Mouse (Mus musculus): ENCODE measurements around the gene Fyb. TPM values are rescaled to one million over a fixed set of nuclear protein-coding genes. Genes with fewer than 3 reads are reported as not detected.

The Fyb gene
- polyA plus RNA-seq, 1 experiment from 2014 or later: 3.1 TPM

DNA sequence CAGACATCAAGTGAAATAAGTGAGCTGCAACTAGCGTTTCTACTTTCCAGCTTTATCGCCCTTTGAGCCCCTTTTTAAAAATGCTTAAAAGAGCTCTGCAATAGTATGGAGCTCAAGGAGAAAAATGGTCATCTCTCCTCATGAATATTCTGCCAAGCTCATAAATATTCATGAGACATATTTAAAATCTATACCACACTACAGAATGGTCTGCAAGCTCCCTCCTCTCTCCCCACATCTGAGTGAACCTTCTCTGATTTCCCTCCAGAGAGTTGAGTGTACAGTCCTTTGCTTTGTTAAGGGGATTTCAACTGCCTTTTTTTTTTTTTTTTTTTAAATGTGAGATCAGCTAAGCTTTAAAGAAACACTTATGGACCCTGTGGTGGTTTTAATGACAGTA, 155.8 kb downstream of the Fyb start:
- no peak overlapping the region for H3K4me2 ChIP-seq (ENCODE audit: low read length)
- no peaks in the 10 kb centered on the region for H3K9me3 ChIP-seq (replicated peaks; ENCODE audit: control insufficient read depth, low read length, poor library complexity, severe bottlenecking)
- H3K4me3 ChIP-seq (ENCODE audit: low read depth, low read length): no peak overlapping the region
- H3K9ac ChIP-seq (ENCODE audit: low read depth, low read length): no peak overlapping the region
- 35% methylated on average over 2 of the region's 2 CpGs for WGBS
- no peaks in the 10 kb centered on the region for H3K36me3 ChIP-seq (ENCODE audit: control insufficient read depth, insufficient read depth, low read length)
- no peaks in the 10 kb centered on the region for H3K27me3 ChIP-seq (ENCODE audit: control insufficient read depth, insufficient read depth, low read depth, low read length)
- ATAC-seq: no peak
- H3K4me1 ChIP-seq (ENCODE audit: control insufficient read depth, insufficient read depth, low read length): no peaks in the 10 kb centered on the region
- no peak overlapping the region for H3K27ac ChIP-seq (ENCODE audit: low read length)

DNA sequence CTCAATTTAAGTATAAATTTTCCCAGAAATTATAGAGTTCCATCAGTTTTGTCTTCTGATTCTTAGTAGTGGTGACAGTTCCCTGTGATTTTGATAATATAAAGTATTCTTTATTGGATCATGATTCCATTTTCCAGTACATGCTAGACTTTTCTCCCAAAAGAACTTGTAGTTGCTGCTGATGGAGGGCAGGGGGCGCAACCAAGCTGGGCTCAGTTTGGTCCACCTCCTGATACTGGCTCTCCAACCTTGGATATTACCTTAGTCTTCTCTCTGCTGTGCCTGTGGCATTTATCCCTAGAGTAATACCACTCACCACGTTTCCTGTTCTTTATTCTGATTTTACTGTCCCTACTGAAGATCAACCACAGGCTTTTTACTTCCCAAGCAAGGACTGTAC, 179.5 kb downstream of the Fyb start:
- no peaks in the 10 kb centered on the region for H3K4me1 ChIP-seq (ENCODE audit: control insufficient read depth, insufficient read depth, low read length)
- no peak for ATAC-seq

DNA sequence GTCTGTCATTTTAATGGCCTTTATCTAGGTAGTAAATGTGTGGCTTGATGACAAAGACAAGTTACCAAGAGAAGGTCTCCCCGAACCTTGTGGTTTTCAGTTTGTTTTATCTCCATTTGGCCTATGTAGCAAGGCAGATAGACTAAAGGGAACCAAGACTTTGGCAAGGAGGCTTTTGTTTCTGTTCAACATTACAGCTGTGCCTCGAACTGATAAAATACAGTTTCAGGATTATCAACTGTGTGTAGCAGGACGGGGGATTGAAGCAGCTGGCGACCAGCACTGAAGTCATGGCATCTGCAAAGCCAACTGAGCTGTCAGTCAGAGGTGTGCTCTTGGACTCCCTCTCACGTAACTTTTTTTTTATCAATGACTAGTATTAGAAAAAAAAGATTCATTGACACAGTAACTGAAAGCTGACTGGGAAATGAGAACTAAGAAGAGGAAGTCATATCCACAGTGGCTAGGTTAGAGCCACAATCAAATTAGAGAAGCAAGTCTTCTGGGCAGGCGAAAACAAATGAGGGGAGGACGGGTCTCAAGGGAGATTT, 182.8 kb downstream of the Fyb start:
- Histone ChIP-seq H3K27ac (ENCODE audit: low read length) (no peak overlapping the region), H3K4me3 (ENCODE audit: low read depth, low read length) (no peak overlapping the region), H3K9me3 (replicated peaks; ENCODE audit: control insufficient read depth, low read length, poor library complexity, severe bottlenecking) (no peaks in the 10 kb centered on the region), H3K4me2 (ENCODE audit: low read length) (no peak overlapping the region), H3K4me1 (ENCODE audit: control insufficient read depth, insufficient read depth, low read length) (peaks cover 12% of the 10 kb centered on the region), H3K27me3 (ENCODE audit: control insufficient read depth, insufficient read depth, low read depth, low read length) (no peaks in the 10 kb centered on the region), H3K9ac (ENCODE audit: low read depth, low read length) (no peak overlapping the region), H3K36me3 (ENCODE audit: control insufficient read depth, insufficient read depth, low read length) (no peaks in the 10 kb centered on the region)
- WGBS: 70% methylated on average over 7 of the region's 7 CpGs
- no peak for ATAC-seq

More for the DNA sequence above, 179.5 kb downstream of the Fyb start:
- WGBS: 83% methylated on average over 2 of the region's 2 CpGs
- Histone ChIP-seq H3K36me3 (ENCODE audit: control insufficient read depth, insufficient read depth, low read length) (no peaks in the 10 kb centered on the region), H3K9ac (ENCODE audit: low read depth, low read length) (no peak overlapping the region), H3K9me3 (replicated peaks; ENCODE audit: control insufficient read depth, low read length, poor library complexity, severe bottlenecking) (no peaks in the 10 kb centered on the region), H3K27ac (ENCODE audit: low read length) (no peak overlapping the region), H3K4me2 (ENCODE audit: low read length) (no peak overlapping the region), H3K4me3 (ENCODE audit: low read depth, low read length) (no peak overlapping the region), H3K27me3 (ENCODE audit: control insufficient read depth, insufficient read depth, low read depth, low read length) (no peaks in the 10 kb centered on the region)

DNA sequence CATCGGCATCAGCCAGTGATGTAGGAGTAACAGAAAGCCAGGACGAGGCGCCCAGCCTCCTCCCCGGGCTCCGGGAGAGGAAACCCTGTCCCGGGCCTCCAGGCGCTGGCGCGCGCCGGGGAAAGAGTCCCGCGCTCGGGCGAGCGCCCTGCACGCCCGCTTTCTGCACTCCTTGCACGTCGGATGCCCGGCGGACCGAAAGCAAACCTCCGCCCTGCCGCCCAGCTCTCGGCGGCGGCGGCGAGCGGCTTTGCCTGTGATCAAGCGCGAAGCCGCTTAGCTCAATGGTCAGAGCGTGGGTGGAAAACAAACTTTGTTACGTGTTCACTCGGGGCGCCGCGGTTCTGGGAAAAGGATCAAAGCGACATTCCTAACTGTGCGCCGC, 184.9 kb downstream of the Fyb start:
- Histone ChIP-seq H3K4me2 (ENCODE audit: low read length) (peak overlapping the region; percentile 82), H3K36me3 (ENCODE audit: control insufficient read depth, insufficient read depth, low read length) (no peaks in the 10 kb centered on the region), H3K27me3 (ENCODE audit: control insufficient read depth, insufficient read depth, low read depth, low read length) (no peaks in the 10 kb centered on the region), H3K27ac (ENCODE audit: low read length) (peak overlapping the region; percentile 95), H3K4me1 (ENCODE audit: control insufficient read depth, insufficient read depth, low read length) (peaks cover 29% of the 10 kb centered on the region), H3K9ac (ENCODE audit: low read depth, low read length) (peak overlapping the region; percentile 96), H3K9me3 (replicated peaks; ENCODE audit: control insufficient read depth, low read length, poor library complexity, severe bottlenecking) (no peaks in the 10 kb centered on the region), H3K4me3 (ENCODE audit: low read depth, low read length) (peak overlapping the region; percentile 96)
- under 1% methylated on average over 43 of the region's 43 CpGs for WGBS
- peak; percentile 75 for ATAC-seq

DNA sequence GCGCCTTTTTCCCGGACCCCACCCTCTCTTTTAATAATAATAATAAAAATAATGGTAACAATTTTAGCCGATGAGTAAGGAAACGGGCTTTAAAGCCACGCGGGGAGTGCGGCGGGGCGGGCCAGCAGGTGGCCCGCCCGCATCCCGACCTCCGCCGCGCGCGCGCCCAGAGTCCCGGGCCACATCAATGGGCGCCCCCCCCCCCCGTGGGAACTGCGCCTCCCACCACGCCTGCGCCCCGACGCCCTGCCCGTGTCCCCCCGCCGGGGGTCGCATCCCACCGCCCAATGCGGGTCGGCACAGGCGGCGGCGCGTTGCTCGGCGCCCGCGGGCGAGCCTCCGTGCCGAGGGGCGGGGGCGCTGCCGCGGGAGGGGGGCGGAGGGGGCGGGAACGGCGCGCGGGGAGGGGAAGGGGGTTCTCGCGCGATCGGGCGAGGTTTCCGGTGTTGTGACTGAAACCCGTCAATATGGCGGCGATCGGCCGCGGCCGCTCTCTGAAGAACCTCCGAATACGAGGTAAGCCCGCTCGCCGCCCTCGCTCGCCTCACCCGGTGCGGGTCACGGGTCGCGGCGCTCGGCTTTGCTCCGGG, 185.4 kb downstream of the Fyb start, which contains the start of gene Rictor:
Gene Rictor (plus strand): TSS at position 444 of the 590 bp plus-strand sequence.
- WGBS: under 1% methylated on average over 46 of the region's 82 CpGs

DNA sequence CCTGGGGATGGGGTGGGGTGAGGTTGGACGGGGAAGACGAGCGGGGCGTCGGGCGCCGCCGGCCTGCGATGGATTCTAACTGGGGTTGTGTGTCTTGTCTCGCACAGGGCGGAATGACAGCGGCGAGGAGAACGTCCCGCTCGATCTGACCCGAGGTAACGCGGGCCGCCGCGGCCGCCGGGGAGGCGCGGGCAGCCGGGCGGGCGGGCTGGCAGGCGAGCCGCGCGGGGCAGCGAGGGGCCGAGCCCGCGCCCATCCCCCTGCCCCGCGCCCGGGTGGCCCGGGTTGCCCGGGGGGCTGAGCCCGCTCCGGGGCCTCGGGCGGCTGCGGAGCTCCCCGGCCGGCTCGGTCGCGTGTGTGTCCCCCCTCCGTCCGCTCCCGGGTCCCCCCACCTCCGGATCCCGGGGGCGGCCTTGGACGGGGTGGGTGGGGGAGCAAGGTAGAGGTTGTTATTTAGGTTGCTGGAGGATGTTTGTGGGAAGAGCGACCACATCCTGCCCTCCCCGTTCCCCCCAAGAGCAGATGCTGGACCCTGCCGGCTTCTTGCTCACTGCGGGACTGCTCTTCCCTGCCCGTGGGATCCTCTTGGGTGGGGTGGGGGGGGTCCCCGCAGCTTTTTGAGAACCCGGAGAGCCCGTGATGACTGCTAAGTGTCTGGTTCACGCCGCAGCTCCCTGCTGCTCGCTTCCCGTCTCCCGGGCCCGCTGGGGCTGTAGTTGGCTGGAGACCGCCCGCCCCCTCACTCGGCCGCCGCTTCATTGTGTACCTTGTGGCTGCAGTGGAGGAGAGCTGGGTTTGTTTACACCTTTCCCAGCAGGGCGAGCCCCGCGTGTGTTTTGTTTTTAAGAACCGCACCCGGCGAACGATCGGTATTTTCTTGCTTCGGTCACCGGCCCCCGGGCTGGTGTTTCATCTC, 186.1 kb downstream of the Fyb start:
- Histone ChIP-seq H3K27ac (ENCODE audit: low read length) (peak overlapping the region; percentile 95), H3K4me3 (ENCODE audit: low read depth, low read length) (peak overlapping the region; percentile 96), H3K27me3 (ENCODE audit: control insufficient read depth, insufficient read depth, low read depth, low read length) (no peaks in the 10 kb centered on the region), H3K9ac (ENCODE audit: low read depth, low read length) (peak overlapping the region; percentile 96), H3K36me3 (ENCODE audit: control insufficient read depth, insufficient read depth, low read length) (no peaks in the 10 kb centered on the region), H3K4me1 (ENCODE audit: control insufficient read depth, insufficient read depth, low read length) (peaks cover 37% of the 10 kb centered on the region), H3K4me2 (ENCODE audit: low read length) (peak overlapping the region; percentile 81), H3K9me3 (replicated peaks; ENCODE audit: control insufficient read depth, low read length, poor library complexity, severe bottlenecking) (no peaks in the 10 kb centered on the region)
- peak; percentile 87 for ATAC-seq
- 1% methylated on average over 43 of the region's 89 CpGs for WGBS

More for the DNA sequence above, 185.4 kb downstream of the Fyb start, which contains the start of gene Rictor:
- Histone ChIP-seq H3K9me3 (replicated peaks; ENCODE audit: control insufficient read depth, low read length, poor library complexity, severe bottlenecking) (no peaks in the 10 kb centered on the region), H3K4me1 (ENCODE audit: control insufficient read depth, insufficient read depth, low read length) (peaks cover 31% of the 10 kb centered on the region), H3K4me2 (ENCODE audit: low read length) (peak within 1 kb of the TSS; percentile 82), H3K27ac (ENCODE audit: low read length) (peak within 1 kb of the TSS; percentile 95), H3K36me3 (ENCODE audit: control insufficient read depth, insufficient read depth, low read length) (no peaks in the 10 kb centered on the region), H3K27me3 (ENCODE audit: control insufficient read depth, insufficient read depth, low read depth, low read length) (no peaks in the 10 kb centered on the region), H3K9ac (ENCODE audit: low read depth, low read length) (peak within 1 kb of the TSS; percentile 96), H3K4me3 (ENCODE audit: low read depth, low read length) (peak within 1 kb of the TSS; percentile 96)
- ATAC-seq: peak; percentile 93

DNA sequence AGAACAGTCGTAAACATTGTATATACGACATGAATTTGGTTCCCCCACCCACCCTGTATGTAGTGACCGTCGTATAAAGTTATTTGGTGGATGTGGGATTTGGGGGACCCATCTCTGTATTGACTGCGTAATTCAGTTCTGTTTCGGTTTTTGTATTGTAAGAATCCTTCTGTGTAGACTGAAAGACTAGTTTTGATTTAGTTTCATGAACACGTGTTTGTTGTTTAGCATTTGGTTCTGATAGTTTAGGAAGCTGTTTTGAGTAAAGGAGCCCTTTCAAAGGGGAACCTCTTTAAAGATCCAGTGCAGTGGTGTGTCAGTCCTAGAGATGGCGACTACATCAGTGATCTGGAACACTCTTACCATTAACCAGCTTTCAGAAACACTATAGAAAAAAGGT, 187.0 kb downstream of the Fyb start:
- H3K9me3 ChIP-seq (replicated peaks; ENCODE audit: control insufficient read depth, low read length, poor library complexity, severe bottlenecking): no peaks in the 10 kb centered on the region
- WGBS: 15% methylated on average over 8 of the region's 8 CpGs
- H3K27ac ChIP-seq (ENCODE audit: low read length): no peak overlapping the region
- H3K4me2 ChIP-seq (ENCODE audit: low read length): peak overlapping the region; percentile 81
- H3K4me1 ChIP-seq (ENCODE audit: control insufficient read depth, insufficient read depth, low read length): peaks cover 41% of the 10 kb centered on the region
- peak overlapping the region; percentile 96 for H3K4me3 ChIP-seq (ENCODE audit: low read depth, low read length)
- peak overlapping the region; percentile 96 for H3K9ac ChIP-seq (ENCODE audit: low read depth, low read length)
- no peaks in the 10 kb centered on the region for H3K27me3 ChIP-seq (ENCODE audit: control insufficient read depth, insufficient read depth, low read depth, low read length)
- no peaks in the 10 kb centered on the region for H3K36me3 ChIP-seq (ENCODE audit: control insufficient read depth, insufficient read depth, low read length)
- no peak for ATAC-seq

DNA sequence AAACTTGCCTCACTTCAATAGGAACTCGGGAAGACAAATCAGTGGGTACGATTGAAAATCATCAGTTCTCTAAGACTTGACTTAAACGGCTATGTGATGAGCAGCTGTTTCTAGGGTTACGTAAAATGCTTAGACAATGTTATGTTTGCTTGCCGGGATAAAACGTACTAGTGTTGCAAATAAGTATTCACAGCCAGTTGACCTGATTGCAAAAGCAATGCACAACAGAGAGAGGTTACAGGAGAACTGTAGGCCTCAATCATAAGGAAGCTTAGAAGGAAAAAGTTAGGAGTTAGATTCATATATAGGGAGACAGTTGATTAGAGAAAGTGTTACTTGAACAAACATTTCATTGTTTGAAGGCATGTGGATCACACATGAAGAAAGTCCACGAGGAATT, 187.7 kb downstream of the Fyb start:
- H3K4me3 ChIP-seq (ENCODE audit: low read depth, low read length): no peak overlapping the region
- WGBS: 79% methylated on average over 7 of the region's 7 CpGs
- H3K4me1 ChIP-seq (ENCODE audit: control insufficient read depth, insufficient read depth, low read length): peaks cover 45% of the 10 kb centered on the region
- no peak overlapping the region for H3K27ac ChIP-seq (ENCODE audit: low read length)
- peak overlapping the region; percentile 81 for H3K4me2 ChIP-seq (ENCODE audit: low read length)
- no peaks in the 10 kb centered on the region for H3K36me3 ChIP-seq (ENCODE audit: control insufficient read depth, insufficient read depth, low read length)
- no peaks in the 10 kb centered on the region for H3K9me3 ChIP-seq (replicated peaks; ENCODE audit: control insufficient read depth, low read length, poor library complexity, severe bottlenecking)
- H3K9ac ChIP-seq (ENCODE audit: low read depth, low read length): no peak overlapping the region
- ATAC-seq: no peak
- H3K27me3 ChIP-seq (ENCODE audit: control insufficient read depth, insufficient read depth, low read depth, low read length): no peaks in the 10 kb centered on the region

DNA sequence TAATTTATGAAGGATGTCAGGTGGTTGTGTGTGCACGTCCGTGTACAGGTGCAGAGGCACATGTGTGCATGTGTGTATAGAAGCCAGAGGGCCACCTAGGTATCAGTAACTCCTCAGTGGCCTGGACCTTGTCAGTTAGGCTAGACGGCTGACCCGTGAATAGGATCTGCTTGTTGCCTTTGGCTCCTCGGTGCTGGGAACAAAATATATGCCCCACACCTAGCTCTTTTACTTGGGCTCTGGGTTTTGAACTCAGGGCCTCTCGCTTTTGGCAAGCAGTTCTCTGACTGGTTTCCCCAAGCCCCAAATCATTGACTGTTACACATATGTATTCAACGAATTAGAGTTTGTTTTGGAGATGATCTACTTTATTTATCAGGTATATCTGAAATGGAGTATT, 188.6 kb downstream of the Fyb start:
- no peaks in the 10 kb centered on the region for H3K36me3 ChIP-seq (ENCODE audit: control insufficient read depth, insufficient read depth, low read length)
- ATAC-seq: no peak
- H3K4me2 ChIP-seq (ENCODE audit: low read length): no peak overlapping the region
- H3K27me3 ChIP-seq (ENCODE audit: control insufficient read depth, insufficient read depth, low read depth, low read length): no peaks in the 10 kb centered on the region
- 86% methylated on average over 7 of the region's 7 CpGs for WGBS
- H3K27ac ChIP-seq (ENCODE audit: low read length): no peak overlapping the region
- no peaks in the 10 kb centered on the region for H3K9me3 ChIP-seq (replicated peaks; ENCODE audit: control insufficient read depth, low read length, poor library complexity, severe bottlenecking)
- peaks cover 45% of the 10 kb centered on the region for H3K4me1 ChIP-seq (ENCODE audit: control insufficient read depth, insufficient read depth, low read length)
- no peak overlapping the region for H3K9ac ChIP-seq (ENCODE audit: low read depth, low read length)
- no peak overlapping the region for H3K4me3 ChIP-seq (ENCODE audit: low read depth, low read length)

Measured in midbrain, embryonic 16.5 days (tissue).